18 mouse cellular contexts compared by ENCODE assay signal in the genomic region with DNA sequence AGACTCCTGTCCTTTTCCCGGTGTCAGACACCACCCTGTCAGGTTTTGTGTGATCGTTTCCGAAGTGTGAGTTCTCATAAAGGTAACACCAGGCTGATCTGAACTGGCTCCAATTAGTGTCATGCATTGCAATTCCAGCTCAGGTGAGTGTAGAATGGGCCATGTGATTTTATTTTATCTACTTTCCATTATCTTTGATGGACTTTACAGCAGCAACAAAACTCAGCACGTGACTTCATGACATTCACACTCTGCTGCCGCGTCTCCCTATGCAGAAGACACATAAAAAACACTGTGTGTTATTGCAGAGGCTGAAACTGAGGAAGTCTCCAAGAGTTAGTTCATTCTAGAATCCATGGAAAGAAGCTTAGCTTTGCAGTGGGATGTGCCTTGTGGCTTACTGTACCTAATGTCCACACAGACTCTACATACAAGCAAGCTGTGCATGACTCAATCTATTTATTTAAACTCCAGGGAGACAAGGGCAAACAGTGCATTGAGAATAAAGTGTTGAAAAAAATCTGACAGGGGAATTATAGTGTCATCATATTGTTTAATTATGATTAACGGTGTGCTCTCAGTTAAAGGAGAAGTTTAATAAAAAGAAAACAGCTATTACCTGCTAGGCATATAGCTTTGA.
"Had no signal": no experiment of that assay in that cellular context is flagged by ENCODE, and none has a peak within 500 bp of the region (broad histone marks: within the 10 kb centered on the region; RNA-seq: fewer than 3 reads in every experiment).

No protein-coding gene starts in this region.

- DNase-seq: lung, adult 2 months; lung, postnatal 14 days; lung, postnatal 36 days; right cerebral cortex, postnatal 14 days; right cerebral cortex, postnatal 4 days; spleen, adult 18-20 months; thymus, adult 18-20 months; thymus, postnatal 14 days; thymus, postnatal 36 days had no signal

- H3K9ac ChIP-seq: liver, embryonic 12.5 days; liver, embryonic 14.5 days; lung, embryonic 15.5 days; midbrain, embryonic 12.5 days; neural tube, embryonic 12.5 days; stomach, embryonic 15.5 days had no signal

- H3K4me1 ChIP-seq: liver, embryonic 12.5 days; lung, embryonic 15.5 days; megakaryocyte, embryonic 14.5 days; neural tube, embryonic 12.5 days; stomach, embryonic 15.5 days had no signal

- H3K4me2 ChIP-seq: liver, embryonic 12.5 days; lung, embryonic 15.5 days; midbrain, embryonic 12.5 days; neural tube, embryonic 12.5 days; stomach, embryonic 15.5 days had no signal

- H3K27me3 ChIP-seq: liver, embryonic 12.5 days; lung, embryonic 15.5 days; megakaryocyte, embryonic 14.5 days; midbrain, embryonic 12.5 days; neural tube, embryonic 12.5 days; stomach, embryonic 15.5 days had no signal

- H3K27ac ChIP-seq: liver, embryonic 12.5 days; liver, embryonic 14.5 days; lung, embryonic 15.5 days; macrophage; midbrain, embryonic 12.5 days; neural tube, embryonic 12.5 days; stomach, embryonic 15.5 days had no signal

- ATAC-seq: liver, embryonic 12.5 days; lung, postnatal 0 days had no signal

- H3K9me3 ChIP-seq: liver, embryonic 12.5 days; lung, embryonic 15.5 days; megakaryocyte, embryonic 14.5 days; midbrain, embryonic 12.5 days; neural tube, embryonic 12.5 days; stomach, embryonic 15.5 days had no signal

- H3K4me3 ChIP-seq: liver, embryonic 12.5 days; lung, embryonic 15.5 days; megakaryocyte, embryonic 14.5 days; midbrain, embryonic 12.5 days; neural tube, embryonic 12.5 days; stomach, embryonic 15.5 days had no signal

- H3K36me3 ChIP-seq: liver, embryonic 12.5 days; lung, embryonic 15.5 days; midbrain, embryonic 12.5 days; neural tube, embryonic 12.5 days; stomach, embryonic 15.5 days had no signal
